Mouse (Mus musculus) small intestine, adult 10 weeks (tissue): ENCODE measurements around the gene 7420426K07Rik. TPM values are rescaled to one million over a fixed set of nuclear protein-coding genes. Genes with fewer than 3 reads are reported as not detected.

Source experiments
- polyA plus RNA-seq: library from polyadenylated mRNA; stranded (reverse); fragments of 350-450 nt; fragmentation: Illumina TruSeq; extraction: RNeasy Lipid Tissue Mini Kit (QIAGEN cat#74804); gene quantifications from one replicate; pipeline ENCODE4 v1.2.3, GENCODE M21; 2014; ENCODE audit warnings: low replicate concordance

The 7420426K07Rik gene
- not detected for polyA plus RNA-seq

DNA sequence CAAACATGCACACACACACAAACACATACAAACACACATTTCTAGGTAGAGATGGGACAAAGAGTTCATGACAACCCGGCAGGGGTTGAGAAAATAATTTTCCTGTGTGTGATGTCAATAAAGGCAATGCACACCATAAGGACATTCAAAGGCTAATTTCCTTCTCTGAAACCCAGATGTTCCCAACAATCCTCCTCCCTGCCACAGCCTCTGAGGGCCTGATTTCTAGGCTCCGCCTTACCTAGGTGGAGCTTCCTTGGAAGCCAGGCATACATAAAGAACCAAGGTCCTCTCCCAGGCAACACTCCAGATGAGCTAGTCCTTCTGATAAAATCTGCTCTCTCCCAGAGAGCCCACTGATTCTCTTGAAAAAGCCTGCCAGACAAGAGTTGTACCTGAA lies at the start of gene 7420426K07Rik:
TSS of gene 7420426K07Rik (plus strand) at position 301 of the 400 bp plus-strand sequence.

DNA sequence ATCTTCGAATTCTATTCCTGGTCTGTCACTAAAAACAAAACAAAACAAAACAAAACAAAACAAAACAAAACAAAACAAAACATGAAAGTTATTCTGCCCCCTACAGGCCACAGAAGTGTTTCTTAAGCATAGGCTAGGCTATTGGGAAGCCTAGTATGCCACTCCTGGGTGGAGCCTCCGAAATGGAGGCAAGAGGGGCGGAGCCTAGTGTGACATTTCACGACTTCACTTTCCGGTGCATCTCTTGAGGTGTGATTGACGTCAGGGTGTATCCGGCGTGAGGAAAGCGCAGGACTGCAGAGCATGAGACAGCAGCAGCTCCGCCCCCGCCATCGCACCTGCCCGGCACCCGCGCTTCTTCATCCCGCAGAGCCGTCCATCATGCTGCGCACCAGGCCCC lies 46.7 kb upstream of the 7420426K07Rik start, which contains the start of gene Prr23a2:
TSS of gene Prr23a2 (plus strand) at position 285 of the 400 bp plus-strand sequence.

DNA sequence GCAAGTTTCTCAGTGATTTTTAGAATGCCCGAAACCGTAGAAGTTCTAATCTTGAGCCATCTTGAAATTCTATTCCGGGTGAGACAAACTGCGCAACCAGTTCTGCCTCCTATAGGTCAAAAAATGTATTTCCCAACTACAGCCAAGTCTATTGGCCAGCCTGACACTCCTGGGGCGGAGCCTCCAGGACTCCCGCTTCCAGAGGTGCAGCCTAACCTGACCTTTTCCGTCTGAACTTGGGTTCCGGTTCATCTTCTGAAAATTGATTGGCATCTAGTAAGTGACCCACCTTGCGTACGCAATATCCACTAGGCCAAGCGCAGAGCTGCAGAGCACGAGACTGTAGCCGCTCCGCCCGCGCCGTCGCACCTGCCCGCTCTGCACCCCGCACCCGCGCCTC lies 38.3 kb upstream of the 7420426K07Rik start, which contains the start of gene Prr23a3:
TSS of gene Prr23a3 (plus strand) at position 197 of the 400 bp plus-strand sequence.

Other genes with a start within 250 kb of the 7420426K07Rik start
- not detected for gene Prr23a1, start 60.6 kb upstream of the 7420426K07Rik start, polyA plus RNA-seq
- gene Prr23a2, start 46.6 kb upstream of the 7420426K07Rik start, polyA plus RNA-seq, result not detected
- not detected for gene Prr23a3, start 38.4 kb upstream of the 7420426K07Rik start, polyA plus RNA-seq
- not detected for gene Foxl2, start 52.2 kb downstream of the 7420426K07Rik start, polyA plus RNA-seq
- gene Faim, start 83.3 kb downstream of the 7420426K07Rik start, polyA plus RNA-seq, result 10.8 TPM
- 250 TPM for gene Gm1123, start 132.6 kb downstream of the 7420426K07Rik start, polyA plus RNA-seq
- 12.8 TPM for gene Pik3cb, start 237.5 kb downstream of the 7420426K07Rik start, polyA plus RNA-seq